Mouse (Mus musculus): ENCODE results near the gene Fhl1. TPM values are rescaled to one million over a fixed set of nuclear protein-coding genes. Genes with fewer than 3 reads are reported as not detected.

Fhl1 gene
- 35.4 and 626 TPM in 2 replicates for polyA plus RNA-seq (2012; rRNA removed; ENCODE audit: low replicate concordance)

DNA sequence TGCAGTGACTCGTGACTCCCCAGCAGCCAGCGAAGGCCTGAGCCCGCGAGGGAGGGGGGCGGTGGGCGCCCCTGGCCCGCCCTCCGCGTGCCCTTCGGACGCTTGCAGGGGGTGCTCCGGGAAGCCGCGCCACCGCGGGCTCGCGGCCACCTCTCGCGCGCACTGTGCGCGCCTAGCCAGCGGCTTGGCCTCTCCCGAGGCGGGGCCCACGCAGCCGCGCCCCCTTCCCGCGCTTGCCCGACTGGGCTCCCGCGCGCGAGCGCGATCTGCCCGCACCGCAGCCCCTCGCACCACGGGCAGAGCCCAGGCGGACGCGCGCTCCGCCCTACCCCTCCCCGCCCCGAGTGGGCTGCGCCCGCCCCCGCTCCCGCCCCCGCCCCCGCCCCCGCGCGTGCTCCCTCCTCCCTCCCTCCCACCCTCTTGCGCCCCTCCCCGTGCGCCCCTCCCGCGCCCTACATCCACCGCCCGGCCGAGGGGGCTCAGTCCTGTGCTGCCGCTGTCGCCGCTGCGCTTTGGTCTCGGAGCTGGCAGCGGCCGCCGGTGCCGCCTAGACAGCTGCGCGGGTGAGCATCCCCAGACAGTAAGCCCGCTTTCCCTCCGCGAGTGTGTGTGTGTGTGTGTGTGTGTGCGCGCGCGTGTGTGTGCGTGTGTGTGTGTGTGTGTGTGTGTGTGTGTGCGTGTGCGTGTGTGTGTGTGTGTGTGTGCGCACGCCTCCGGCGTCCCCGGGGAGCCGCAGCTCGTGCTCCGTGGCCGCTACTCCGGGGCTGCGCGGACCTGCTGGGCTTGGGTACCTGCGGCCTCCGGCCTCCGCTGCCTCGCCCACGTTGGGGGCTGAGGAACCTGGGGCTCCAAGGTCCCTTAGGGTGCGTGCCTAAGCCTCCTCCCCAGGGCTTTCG is at the start of gene Fhl1:
Gene Fhl1, plus strand, starts transcription at position 482 of the 896 bp plus-strand sequence.

GRCm38 (mm10) chrX:56821765-56822603 is 90.4 kb downstream of the Fhl1 start, which contains the start of gene Map7d3:
TSS of gene Map7d3 (minus strand) at chrX:56822326.

Other genes starting within 250 kb of the Fhl1 start
- gene Gm10477, start 207.0 kb upstream of the Fhl1 start, polyA plus RNA-seq (2012; rRNA removed; ENCODE audit: low replicate concordance): not detected in 2 replicates
- not detected in 2 replicates for gene Gm648, start 182.2 kb upstream of the Fhl1 start, polyA plus RNA-seq (2012; rRNA removed; ENCODE audit: low replicate concordance)
- 4.5 and 14.9 TPM in 2 replicates for gene Mmgt1, start 133.7 kb upstream of the Fhl1 start, polyA plus RNA-seq (2012; rRNA removed; ENCODE audit: low replicate concordance)
- 19.8 and 27.0 TPM in 2 replicates for gene Slc9a6, start 122.0 kb upstream of the Fhl1 start, polyA plus RNA-seq (2012; rRNA removed; ENCODE audit: low replicate concordance)
- gene Map7d3, start 90.5 kb downstream of the Fhl1 start, polyA plus RNA-seq (2012; rRNA removed; ENCODE audit: low replicate concordance): 0.08 and 0.32 TPM in 2 replicates
- not detected in 2 replicates for gene Adgrg4, start 138.4 kb downstream of the Fhl1 start, polyA plus RNA-seq (2012; rRNA removed; ENCODE audit: low replicate concordance)